Mouse (Mus musculus): Measurements from ENCODE around the gene Slc16a11. TPM values are rescaled to one million over a fixed set of nuclear protein-coding genes. Genes with fewer than 3 reads are reported as not detected.
A peak's percentile ranks its signal among the peaks of the same experiment; 100 is the strongest.
"Not testable (repeated sequence)": the region's sequence is repeated elsewhere in the genome, so short reads cannot be mapped to it uniquely, and the experiment has no call there.

Gene Slc16a11
- 10 to 100 TPM; 27.2 to 36.8 TPM for total RNA-seq (2021)
- long read RNA-seq, experiment 1, partial matches to known transcripts: 9 of 31 reads
- long read RNA-seq, experiment 1, other reads (novel, unspliced or antisense): 18 of 31 reads
- long read RNA-seq, experiment 2, partial matches to known transcripts: 11 of 39 reads
- long read RNA-seq, experiment 2, other reads (novel, unspliced or antisense): 20 of 39 reads

DNA sequence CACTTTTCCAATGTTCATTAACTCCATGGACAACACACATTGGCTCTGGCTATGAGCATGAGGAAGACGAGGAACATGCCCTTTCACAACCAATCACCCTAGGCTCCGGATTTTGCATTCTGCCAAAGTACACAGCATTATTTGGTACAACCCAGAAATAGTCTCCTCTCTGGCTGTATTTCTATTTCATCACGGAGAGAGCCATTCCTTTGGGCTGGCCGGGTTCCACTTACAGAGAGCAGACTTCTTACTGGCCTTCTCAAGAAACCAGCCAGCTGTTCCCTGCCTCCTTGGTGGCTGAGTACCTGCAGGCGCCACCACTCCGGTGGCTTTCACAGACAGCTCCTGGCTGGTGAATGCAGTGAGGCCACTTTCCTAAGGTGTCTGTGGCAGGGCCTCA lies at the start of gene Slc16a11:
Slc16a11 (plus strand) TSS at position 330 of the 400 bp plus-strand sequence.
- intact Hi-C loops (cut with DNase I): loop anchor here (5.0 kb wide), 2 partner anchors 155 to 280 kb away; no protein-coding TSS in a partner anchor
- no peak for DNase-seq (ENCODE audit: low spot score in 2 of 2)

DNA sequence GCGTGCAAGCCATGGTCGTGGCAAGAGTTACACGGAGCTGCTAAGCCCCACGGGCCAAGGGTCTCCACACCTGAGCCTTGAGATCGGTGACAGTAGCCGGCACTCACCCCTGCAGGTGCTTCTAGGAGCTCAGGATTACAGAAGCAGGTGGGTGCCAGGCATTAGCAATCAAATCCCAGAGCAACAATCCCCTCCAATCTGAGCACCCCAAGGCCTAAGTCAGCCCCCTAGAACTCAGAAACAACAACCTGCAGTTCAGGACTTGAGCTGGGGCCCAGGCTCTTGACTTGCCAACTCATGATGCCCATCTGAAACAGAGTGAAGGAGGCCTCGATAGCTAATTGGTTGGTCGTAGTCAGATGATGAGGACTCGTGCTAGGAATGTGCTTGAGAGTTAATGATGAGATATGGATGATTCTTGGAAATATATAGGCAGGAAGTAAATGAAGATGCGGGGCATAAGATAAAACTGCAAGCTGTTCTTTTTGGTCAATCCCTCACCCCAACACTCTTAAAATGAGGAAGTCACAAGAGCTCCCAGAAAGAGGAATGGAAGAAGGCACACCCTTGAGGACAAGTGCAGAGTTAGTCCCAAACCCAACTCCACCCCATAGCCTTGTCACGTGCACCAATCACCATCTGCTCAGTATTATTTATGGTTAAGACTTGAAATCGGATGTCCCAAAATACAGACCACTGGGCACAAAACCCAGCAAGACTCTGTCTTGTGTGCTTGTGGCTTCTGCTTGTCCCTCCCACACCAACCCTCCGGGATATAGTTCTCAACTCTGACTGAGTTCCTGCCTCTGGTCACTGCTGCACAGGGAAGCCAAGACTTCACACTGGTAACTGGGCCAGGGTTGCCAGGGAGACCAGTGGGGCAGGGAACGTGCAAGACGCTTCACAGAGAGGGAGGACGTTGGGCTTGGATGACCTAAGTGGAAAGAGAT lies 46.3 kb upstream of the Slc16a11 start:
- intact Hi-C loops (cut with DNase I): no loop called here

DNA sequence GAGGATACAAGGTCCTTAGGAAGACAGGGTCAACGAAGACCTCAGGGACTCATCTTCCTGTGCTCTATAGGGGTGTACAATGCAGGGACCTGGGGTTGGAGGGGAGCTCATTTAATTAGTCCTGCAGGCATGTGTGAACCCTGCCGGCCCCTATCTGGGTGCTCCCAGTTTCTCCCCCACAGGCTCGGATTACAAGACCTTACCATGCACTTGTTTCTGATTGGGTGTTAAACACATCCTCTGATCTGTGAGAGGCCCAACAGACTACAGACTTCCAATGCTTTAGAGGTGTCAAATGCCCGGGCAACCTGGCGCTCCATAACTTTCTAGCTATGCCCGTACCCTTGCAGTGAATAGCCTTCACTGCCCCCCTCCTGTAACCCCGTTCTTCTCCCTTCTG lies 44.4 kb upstream of the Slc16a11 start:
- DNase-seq (ENCODE audit: low spot score in 2 of 2): no peak
- intact Hi-C loops (cut with DNase I): no loop called here

More for the DNA sequence above, 46.3 kb upstream of the Slc16a11 start:
- DNase-seq (ENCODE audit: low spot score in 2 of 2): no peak

DNA sequence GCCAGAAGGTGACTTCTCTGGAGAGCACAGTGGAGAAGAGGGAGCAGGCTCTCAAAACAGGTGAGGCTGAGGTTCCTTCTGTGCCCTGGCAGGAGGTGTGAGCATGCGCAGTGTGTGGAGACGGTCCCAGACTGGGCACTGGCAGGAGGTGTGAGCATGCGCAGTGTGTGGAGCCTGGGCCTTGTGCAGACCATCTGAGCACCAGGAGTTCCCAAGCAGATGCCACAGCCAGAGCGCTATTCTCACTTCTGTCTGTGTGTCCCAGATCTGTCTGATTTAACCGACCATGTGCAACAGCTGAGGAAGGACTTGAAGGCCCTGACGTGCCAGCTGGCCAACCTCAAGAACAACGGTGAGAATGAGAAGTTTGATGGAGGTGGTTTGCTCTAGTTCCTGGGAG lies 43.1 kb upstream of the Slc16a11 start:
- intact Hi-C loops (cut with DNase I); DNase-seq (ENCODE audit: low spot score in 2 of 2): not testable (repeated sequence)

DNA sequence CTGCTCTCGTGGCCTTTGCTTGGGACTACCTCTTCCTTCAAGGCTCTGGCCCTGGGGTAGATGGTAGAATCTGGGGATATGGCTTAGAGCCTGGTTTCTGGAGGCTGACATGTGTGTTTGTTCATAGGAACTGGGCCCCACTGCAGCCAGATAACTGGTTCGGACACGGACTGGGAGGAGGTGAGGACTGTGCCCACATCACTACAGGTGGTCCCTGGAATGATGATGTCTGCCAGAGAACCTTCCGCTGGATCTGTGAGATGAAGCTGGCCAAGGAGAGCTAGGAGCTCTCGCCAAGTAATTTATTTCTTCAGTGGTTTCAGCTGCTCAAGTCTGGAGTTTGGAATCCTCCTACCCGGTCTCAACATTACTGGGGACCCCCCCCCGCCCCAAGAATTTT lies 42.3 kb upstream of the Slc16a11 start:
- intact Hi-C loops (cut with DNase I): no loop called here
- DNase-seq (ENCODE audit: low spot score in 2 of 2): no peak

DNA sequence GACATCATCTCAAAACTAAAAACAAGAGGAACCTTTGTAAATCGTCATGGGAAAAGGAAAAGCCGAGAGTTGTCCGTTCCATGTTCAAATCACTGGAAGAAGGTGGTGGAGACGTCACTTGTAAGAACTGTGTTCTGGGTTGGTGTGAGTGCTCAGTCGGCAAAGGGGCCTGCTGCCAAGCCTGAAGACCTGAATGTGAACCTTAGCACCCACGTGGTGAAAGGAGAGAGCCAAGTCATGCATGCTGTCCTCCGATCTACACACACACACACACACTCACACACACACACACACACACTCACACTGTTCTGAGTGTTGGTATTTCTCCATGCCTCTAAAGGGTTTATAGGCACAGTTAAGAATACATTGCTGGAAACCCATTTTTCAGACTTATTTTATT lies 41.4 kb upstream of the Slc16a11 start:
- intact Hi-C loops (cut with DNase I): no loop called here
- DNase-seq (ENCODE audit: low spot score in 2 of 2): no peak

DNA sequence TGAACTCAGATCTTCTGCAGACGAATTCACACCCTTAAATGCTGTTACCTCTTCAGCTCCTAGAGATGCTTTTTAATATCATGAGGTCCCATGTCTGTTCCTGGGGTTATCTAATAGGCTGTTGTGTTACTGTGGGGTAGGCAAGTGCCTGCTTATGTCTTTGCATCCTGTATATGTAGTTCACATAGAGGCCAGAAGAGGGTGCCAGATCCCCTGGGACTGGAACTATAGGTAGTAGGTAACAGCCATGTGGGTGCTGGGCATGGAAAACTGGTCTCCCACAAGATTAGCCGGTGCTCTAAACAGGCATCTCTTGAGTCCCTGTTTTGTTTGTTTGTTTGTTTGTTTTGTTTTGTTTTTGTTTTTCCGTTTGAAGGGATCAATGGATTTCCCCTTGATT lies 40.7 kb upstream of the Slc16a11 start:
- DNase-seq (ENCODE audit: low spot score in 2 of 2): peak in 1 of 2 experiments; percentile 14
- intact Hi-C loops (cut with DNase I): no loop called here

DNA sequence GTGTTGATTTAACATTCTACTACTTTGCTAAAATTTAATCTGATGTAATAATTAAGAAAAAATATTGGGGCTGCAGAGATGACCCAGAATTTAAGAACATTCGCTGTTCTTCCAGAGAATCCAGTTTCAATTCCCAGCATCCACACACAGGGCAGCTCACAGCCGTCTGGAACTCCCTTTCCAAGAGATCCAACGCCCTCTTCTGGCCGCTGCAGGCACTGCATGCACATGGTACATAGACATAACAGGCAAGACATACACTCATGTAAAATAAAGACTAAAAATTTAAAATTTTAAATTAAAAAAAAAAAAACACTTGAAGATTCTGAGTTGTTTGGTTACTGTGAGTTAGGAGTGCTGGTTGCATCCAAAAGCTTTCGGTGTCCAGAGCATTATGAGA lies 40.3 kb upstream of the Slc16a11 start:
- intact Hi-C loops (cut with DNase I): no loop called here
- no peak for DNase-seq (ENCODE audit: low spot score in 2 of 2)

DNA sequence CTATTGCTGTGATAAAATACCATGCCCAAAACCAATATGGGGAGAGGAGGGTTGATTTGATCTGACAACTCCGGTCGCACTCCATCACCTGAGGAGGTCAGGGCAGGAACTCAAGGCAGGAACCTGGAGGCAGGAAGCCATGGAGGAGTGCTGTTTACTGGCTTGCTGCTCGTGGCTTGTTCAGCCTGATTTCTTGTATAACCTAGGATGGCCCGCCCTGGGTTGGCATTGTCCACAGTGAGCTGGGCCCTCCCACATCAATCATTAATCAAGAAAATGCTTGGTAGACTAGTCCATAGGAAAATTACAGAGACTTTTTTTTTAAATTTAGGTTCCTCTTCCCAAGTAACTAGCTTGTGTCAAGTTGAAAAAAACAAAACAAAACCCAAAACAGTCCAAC lies 38.1 kb upstream of the Slc16a11 start:
- no peak for DNase-seq (ENCODE audit: low spot score in 2 of 2)
- intact Hi-C loops (cut with DNase I): no loop called here

DNA sequence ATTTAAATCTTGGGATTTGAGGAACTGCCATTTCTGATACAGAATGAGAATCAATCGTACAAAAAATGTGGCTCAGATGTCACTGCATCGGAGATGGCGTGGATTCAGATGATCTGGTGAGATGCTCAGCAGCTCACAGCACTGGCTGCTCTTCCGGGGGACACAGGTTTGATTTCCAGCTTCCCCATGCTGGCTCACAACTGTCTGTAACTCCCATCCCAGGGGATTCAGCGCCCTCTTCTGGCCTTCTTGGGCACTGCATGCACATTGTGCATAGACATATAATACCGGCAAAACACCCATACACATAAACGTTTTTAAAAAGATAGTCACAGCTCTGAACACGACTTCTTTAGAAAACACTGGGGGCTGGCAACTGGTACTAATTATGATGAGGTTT lies 34.9 kb upstream of the Slc16a11 start:
- no peak for DNase-seq (ENCODE audit: low spot score in 2 of 2)
- intact Hi-C loops (cut with DNase I): loop anchor here (2.0 kb wide), 1 partner anchor 103 kb away; no protein-coding TSS in a partner anchor

DNA sequence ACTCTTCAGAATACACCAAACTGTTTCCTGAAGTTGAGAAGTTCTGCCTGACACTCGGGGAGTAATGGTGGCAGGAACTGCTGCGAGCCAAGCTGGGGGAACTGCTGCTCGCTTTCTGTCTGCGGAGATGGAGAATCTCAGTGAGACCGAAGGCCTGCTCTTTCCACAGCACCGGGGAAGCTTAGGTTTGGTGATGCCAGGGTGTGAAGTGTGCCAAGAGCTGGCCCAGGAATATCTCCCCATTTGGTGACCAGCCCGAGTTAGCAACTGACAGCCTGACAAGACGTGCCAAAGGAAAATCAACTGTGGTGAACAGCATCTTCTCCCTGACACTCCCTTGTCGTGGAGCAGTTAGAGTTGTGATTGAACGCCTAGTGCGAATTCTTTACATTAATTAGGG lies 34.2 kb upstream of the Slc16a11 start:
- no peak for DNase-seq (ENCODE audit: low spot score in 2 of 2)

DNA sequence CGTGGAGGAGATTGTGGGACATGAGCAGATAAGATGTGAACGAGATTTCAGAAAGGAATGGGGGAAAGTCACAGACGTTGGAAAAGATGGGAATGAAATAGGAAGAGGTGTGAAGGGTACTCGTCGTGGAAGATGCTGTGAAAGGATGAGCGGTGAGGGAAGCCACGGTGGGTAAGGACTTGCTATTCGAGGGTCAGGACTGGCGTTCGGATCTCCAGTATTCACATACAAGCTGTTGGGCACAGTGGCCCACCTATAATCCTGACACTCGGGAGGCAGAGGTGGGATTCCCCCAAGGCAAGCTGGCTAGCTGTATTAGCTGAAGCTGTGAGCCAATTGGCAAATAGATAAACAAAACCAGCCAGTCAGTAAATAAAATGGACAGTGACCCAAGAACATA lies 33.8 kb upstream of the Slc16a11 start:
- intact Hi-C loops (cut with DNase I): loop anchor here (2.0 kb wide), 1 partner anchor 104 kb away; no protein-coding TSS in a partner anchor
- DNase-seq (ENCODE audit: low spot score in 2 of 2): no peak

More for the DNA sequence above, 34.2 kb upstream of the Slc16a11 start:
- intact Hi-C loops (cut with DNase I): loop anchor here (2.0 kb wide), 1 partner anchor 104 kb away; no protein-coding TSS in a partner anchor

DNA sequence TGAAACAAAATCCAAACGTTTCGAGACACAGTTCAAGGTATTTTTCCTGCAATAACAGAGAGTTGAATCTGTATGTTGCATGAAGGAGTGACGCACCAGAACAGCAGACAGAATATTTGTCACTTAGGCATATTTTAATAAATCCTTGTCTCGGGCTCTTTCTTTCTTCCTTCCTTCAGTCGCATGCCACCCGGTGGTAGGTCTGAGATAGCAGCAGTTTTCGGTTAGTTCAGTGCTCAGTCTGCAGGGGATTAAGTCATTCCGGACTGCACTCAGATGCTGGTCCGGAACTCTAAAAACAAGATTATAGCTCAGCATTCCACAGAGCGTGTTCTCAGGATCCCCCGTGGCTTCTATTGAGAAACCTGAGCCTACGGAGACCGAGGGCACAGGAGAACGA lies 33.2 kb upstream of the Slc16a11 start:
- intact Hi-C loops (cut with DNase I): loop anchor here (2.0 kb wide), 1 partner anchor 105 kb away; no protein-coding TSS in a partner anchor
- DNase-seq (ENCODE audit: low spot score in 2 of 2): peak in 1 of 2 experiments; percentile 32

DNA sequence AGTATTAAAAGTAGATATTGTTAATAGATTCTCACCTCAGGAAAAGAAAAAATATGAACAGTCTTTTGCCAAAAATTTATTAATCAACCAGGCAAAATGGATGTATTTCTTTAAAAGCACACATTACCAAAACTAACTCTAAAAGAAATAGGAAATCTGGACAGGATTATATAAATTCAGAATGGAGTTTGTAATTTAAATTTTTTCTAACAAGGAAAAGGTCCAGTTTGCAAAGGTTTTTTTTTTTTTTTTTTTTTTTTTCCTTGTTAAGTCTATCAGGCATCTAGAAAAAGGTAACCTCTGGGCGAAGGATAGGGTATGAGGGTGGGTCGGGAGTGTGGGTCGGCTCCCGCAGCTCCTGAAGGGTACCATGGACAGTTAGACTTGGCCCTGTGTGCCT lies 32.1 kb upstream of the Slc16a11 start:
- intact Hi-C loops (cut with DNase I): no loop called here
- DNase-seq (ENCODE audit: low spot score in 2 of 2): no peak

DNA sequence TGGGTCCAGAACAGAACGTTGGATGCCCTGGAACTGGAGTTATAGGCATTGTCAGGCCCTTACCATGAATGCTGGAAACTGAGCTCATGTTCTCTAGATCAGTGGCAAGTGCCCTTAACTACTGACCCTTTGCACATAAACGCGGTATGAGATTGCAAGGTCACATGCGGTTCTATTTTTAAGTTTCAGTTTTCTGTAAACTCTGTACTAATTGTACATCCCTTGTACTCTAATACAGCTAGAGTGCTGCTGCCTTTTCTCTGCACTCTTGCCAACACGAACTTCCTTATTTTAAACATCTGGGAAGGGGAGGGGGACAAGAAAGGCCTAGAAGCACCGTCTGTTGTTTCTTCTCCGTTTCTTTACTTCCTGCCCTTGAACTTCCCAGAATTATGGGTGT lies 27.4 kb upstream of the Slc16a11 start:
- intact Hi-C loops (cut with DNase I): no loop called here
- DNase-seq (ENCODE audit: low spot score in 2 of 2): no peak

DNA sequence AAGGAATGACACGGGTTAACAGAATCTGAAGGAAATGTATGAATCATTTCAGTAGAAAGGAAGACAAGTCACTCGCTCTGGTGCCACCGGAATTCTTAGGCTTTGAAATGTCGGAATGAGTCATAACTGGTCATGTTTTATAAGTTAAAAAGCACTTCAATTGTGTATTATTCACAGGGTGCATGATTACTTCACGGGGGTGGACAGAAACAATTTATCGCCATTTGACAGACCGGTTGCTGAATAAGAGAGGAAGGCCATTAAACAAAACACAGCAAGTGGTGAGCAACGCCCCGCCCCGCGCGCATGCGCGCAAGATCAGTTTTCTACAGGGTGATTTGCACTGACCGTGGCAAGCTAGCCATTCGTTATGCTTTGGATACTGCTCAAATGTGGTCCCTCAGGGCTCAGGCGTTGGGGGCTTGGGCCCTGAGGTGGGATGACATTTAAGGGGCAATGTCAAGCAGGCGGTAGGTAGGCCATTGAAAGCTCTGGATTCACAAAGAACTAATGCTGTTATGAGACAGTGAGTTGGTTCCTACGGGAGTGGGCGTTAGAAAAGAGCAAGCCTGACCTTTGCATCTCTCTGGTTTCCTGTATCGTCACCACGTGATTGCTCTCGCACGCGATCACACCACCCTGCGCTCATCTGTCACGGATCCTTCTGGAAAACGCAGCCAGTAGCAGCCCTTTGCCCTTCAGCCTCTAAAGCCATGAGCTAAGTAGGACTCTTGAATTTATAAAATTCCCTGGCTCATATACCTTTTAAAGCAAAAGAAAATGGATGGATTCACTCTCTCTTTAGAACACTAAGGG lies 23.0 kb upstream of the Slc16a11 start:
- intact Hi-C loops (cut with DNase I): no loop called here
- DNase-seq (ENCODE audit: low spot score in 2 of 2): no peak

DNA sequence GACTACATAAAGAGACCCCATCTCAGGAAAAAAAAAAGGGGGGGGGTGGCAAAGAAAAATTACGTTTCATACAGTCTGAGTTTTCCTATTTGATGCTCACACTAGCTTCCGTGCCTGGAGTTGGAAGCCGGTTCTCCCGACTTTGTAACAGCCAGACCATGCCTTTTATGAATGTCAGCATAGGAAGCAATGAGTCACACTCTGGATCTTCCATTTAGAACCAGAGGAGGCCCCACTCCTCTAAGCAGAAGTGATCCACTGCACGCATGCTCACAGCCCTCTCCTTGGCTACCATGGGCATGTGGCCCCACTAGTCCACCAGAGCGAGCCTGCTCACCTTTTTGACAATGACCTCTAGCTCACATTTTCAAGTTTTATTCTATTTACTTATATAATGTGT lies 21.4 kb upstream of the Slc16a11 start:
- intact Hi-C loops (cut with DNase I): no loop called here
- no peak for DNase-seq (ENCODE audit: low spot score in 2 of 2)

DNA sequence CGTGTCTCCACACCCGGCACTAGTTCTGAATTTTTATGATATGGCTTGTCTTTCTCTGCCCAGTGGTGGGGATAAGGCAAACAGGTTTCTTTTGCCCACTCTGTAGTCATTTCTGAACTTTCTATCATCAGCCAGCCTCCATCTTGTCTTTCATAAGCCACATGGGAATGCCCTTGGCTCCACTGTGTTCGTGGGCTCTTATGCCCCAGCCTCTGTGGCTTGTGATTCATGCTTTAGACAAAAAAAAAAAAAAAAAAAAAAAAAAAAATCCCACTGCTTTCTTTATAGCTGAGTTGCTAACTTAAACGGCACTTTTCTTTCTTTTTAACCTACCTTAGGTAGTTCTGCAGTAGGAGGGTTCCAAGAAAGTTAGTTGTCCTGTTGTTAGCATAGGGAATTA lies 20.4 kb upstream of the Slc16a11 start:
- no peak for DNase-seq (ENCODE audit: low spot score in 2 of 2)
- intact Hi-C loops (cut with DNase I): no loop called here

DNA sequence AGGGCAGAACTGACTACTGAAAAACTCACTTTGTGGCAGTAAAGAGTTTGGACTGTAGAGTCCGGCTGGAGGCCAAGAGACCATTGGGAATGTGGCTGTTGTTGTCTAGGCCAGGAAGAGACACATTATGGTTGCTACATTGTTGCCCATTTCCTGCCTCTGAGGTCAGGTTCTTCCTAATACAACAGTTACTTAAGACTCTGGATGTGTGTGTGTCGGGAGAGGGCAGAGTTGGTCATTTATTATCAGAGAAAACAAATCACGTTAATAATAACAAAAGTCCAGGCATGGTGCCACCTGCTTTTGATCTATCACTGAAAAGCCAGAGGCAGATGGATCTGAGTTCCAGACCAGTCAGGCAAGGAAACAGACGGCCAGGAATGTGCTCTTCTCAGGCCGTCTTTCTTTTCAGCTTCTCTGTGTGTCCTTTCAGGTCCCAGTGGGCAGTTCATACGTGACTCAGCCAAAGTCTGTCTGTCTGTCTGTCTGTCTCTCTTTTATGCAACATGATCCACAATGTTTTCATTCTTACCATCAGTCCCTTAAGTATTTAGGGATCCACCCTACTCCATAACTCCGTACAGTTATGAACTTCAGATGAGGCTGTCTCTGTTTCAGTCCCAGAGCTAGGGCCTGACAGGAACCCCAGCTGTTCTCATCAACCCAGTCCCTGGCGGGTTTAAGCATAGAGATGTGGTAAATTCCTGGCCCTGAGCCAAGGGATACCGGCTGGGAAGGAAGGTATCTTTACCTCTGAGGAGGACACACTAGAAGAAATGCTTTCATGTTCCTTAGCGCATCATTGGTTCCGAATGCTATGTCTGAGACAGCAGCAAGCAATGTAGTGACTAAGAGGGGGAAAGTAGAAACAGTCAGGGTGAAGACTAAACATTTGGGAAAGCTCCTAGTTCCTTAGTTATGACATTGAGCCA lies 18.9 kb upstream of the Slc16a11 start:
- no peak for DNase-seq (ENCODE audit: low spot score in 2 of 2)
- intact Hi-C loops (cut with DNase I): no loop called here
